17 mouse cellular contexts compared by ENCODE assay signal in genomic region chr5:116029071-116029470, GRCm38 (mm10). TPM values are rescaled to one million over a fixed set of nuclear protein-coding genes. Genes with fewer than 3 reads are reported as not detected.
A peak's percentile ranks its signal among the peaks of the same experiment; 100 is the strongest.
DNase-seq lines count a peak whose midpoint lies in the region; ATAC-seq and TF ChIP-seq lines count a peak whose summit lies in the region.
"Had no signal": no experiment of that assay in that cellular context is flagged by ENCODE, and none has a peak within 500 bp of the region (broad histone marks: within the 10 kb centered on the region; RNA-seq: fewer than 3 reads in every experiment).

No protein-coding gene starts in this region.

- ATAC-seq in liver, embryonic 12.5 days, result peak; percentile 53
- ATAC-seq in midbrain, embryonic 16.5 days, result no peak

- peaks cover 18% of the 10 kb centered on the region for H3K4me1 ChIP-seq in heart, embryonic 10.5 days
- no peaks in the 10 kb centered on the region for H3K4me1 ChIP-seq in heart, adult 2 months (ENCODE audit: control insufficient read depth, insufficient read depth, low read length)
- peaks cover 70% of the 10 kb centered on the region for H3K4me1 ChIP-seq in liver, embryonic 12.5 days
- H3K4me1 ChIP-seq in thymus, adult 2 months (replicated peaks; ENCODE audit: control insufficient read depth, insufficient read depth, low read length), result peaks cover 23% of the 10 kb centered on the region
- peaks cover 8% of the 10 kb centered on the region for H3K4me1 ChIP-seq in midbrain, embryonic 16.5 days (ENCODE audit: control insufficient read depth, insufficient read depth, low read length)

- WGBS in heart, embryonic 10.5 days, result 38% methylated on average over 7 of the region's 7 CpGs
- 27% methylated on average over 7 of the region's 7 CpGs for WGBS in heart, adult 2 months
- WGBS in liver, embryonic 12.5 days (ENCODE audit: insufficient replicate concordance), result 6% methylated on average over 7 of the region's 7 CpGs
- 8% methylated on average over 7 of the region's 7 CpGs for WGBS in thymus, adult 2 months
- WGBS in midbrain, embryonic 16.5 days, result 78% methylated on average over 7 of the region's 7 CpGs

- TF ChIP-seq EP300 in heart, adult 2 months (IDR thresholded peaks at IDR 0.05; ENCODE audit: insufficient read depth, low read depth, low read length), result no peak

- no peaks in the 10 kb centered on the region for H3K79me2 ChIP-seq in heart, adult 2 months (replicated peaks; ENCODE audit: control insufficient read depth, insufficient read depth, low read length)

- no peak for TF ChIP-seq CTCF in heart, adult 2 months (IDR thresholded peaks at IDR 0.05)
- no peak for TF ChIP-seq CTCF in thymus, adult 2 months (IDR thresholded peaks at IDR 0.05; ENCODE audit: borderline replicate concordance, control insufficient read depth, extremely low read depth, insufficient read depth, low read length, poor library complexity)

- H3K27ac ChIP-seq in heart, embryonic 10.5 days, result 0 out of 2 replicates have a peak overlapping the region, but pooled peaks have one; percentile 36
- no peak overlapping the region for H3K27ac ChIP-seq in heart, adult 2 months
- peak overlapping the region; percentile 98 for H3K27ac ChIP-seq in liver, embryonic 12.5 days
- H3K27ac ChIP-seq in thymus, adult 2 months (ENCODE audit: control insufficient read depth, insufficient read depth, low read length), result peak overlapping the region; percentile 85
- no peak overlapping the region for H3K27ac ChIP-seq in midbrain, embryonic 16.5 days (ENCODE audit: low read length)
- H3K27ac ChIP-seq: forebrain, embryonic 12.5 days; neural tube, embryonic 12.5 days had no signal

- TF ChIP-seq POLR2A in heart, adult 2 months (IDR thresholded peaks at IDR 0.05; ENCODE audit: insufficient read depth, low read depth, low read length), result no peak
- no peak for TF ChIP-seq POLR2A in thymus, adult 2 months (IDR thresholded peaks at IDR 0.05; ENCODE audit: control insufficient read depth, extremely low read depth, insufficient read depth, low read length, poor library complexity)

- intact Hi-C loops in heart, adult 2 months (cut with DNase I), result loop anchor here (10.0 kb wide), 1 partner anchor 374 kb away; no protein-coding TSS in a partner anchor

- no peak for DNase-seq in heart, embryonic 10.5 days (ENCODE audit: low spot score)
- no peak for DNase-seq in heart, adult 2 months
- peak; percentile 98 for DNase-seq in MEL-GATA-1-ER (ENCODE audit: extremely low read depth, low read depth)
- peak; percentile 73 for DNase-seq in thymus, adult 2 months
- DNase-seq in retina, postnatal 1 day, result no peak
- DNase-seq in MN1 (ENCODE audit: low spot score), result no peak
- DNase-seq: cerebellum, postnatal 36 days; gastrocnemius, postnatal 36 days; kidney, postnatal 36 days; lung, postnatal 4 days; right cerebral cortex, adult 18-20 months had no signal

- no peak overlapping the region for H3K4me3 ChIP-seq in heart, embryonic 10.5 days
- H3K4me3 ChIP-seq in heart, adult 2 months, result no peak overlapping the region
- peak overlapping the region; percentile 17 for H3K4me3 ChIP-seq in liver, embryonic 12.5 days
- peak overlapping the region; percentile 48 for H3K4me3 ChIP-seq in thymus, adult 2 months (ENCODE audit: control insufficient read depth, insufficient read depth, low read length)
- no peak overlapping the region for H3K4me3 ChIP-seq in midbrain, embryonic 16.5 days (ENCODE audit: low read depth, low read length)
- H3K4me3 ChIP-seq: forebrain, embryonic 12.5 days; neural tube, embryonic 12.5 days had no signal

- peak overlapping the region; percentile 58 for H3K4me2 ChIP-seq in liver, embryonic 12.5 days
- no peak overlapping the region for H3K4me2 ChIP-seq in midbrain, embryonic 16.5 days (ENCODE audit: low read length)
- H3K4me2 ChIP-seq: forebrain, embryonic 12.5 days; neural tube, embryonic 12.5 days had no signal

- no peaks in the 10 kb centered on the region for H3K36me3 ChIP-seq in heart, embryonic 10.5 days
- no peaks in the 10 kb centered on the region for H3K36me3 ChIP-seq in heart, adult 2 months (ENCODE audit: control insufficient read depth, insufficient read depth, low read length)
- H3K36me3 ChIP-seq in liver, embryonic 12.5 days, result no peaks in the 10 kb centered on the region
- no peaks in the 10 kb centered on the region for H3K36me3 ChIP-seq in thymus, adult 2 months (ENCODE audit: control insufficient read depth, insufficient read depth, low read length)
- H3K36me3 ChIP-seq in midbrain, embryonic 16.5 days (ENCODE audit: control insufficient read depth, insufficient read depth, low read length), result no peaks in the 10 kb centered on the region
- H3K36me3 ChIP-seq: forebrain, embryonic 12.5 days; neural tube, embryonic 12.5 days had no signal

- no peaks in the 10 kb centered on the region for H3K27me3 ChIP-seq in heart, embryonic 10.5 days (ENCODE audit: insufficient read depth, poor library complexity, severe bottlenecking)
- H3K27me3 ChIP-seq in heart, adult 2 months (ENCODE audit: control insufficient read depth, insufficient read depth, low read length), result no peaks in the 10 kb centered on the region
- H3K27me3 ChIP-seq in liver, embryonic 12.5 days (replicated peaks), result peaks cover 13% of the 10 kb centered on the region
- no peaks in the 10 kb centered on the region for H3K27me3 ChIP-seq in thymus, adult 2 months (ENCODE audit: control insufficient read depth, insufficient read depth, low read length)
- no peaks in the 10 kb centered on the region for H3K27me3 ChIP-seq in midbrain, embryonic 16.5 days (ENCODE audit: control insufficient read depth, insufficient read depth, low read depth, low read length)

- H3K9me3 ChIP-seq in heart, embryonic 10.5 days, result no peaks in the 10 kb centered on the region
- H3K9me3 ChIP-seq in liver, embryonic 12.5 days (replicated peaks), result no peaks in the 10 kb centered on the region
- H3K9me3 ChIP-seq in midbrain, embryonic 16.5 days (replicated peaks; ENCODE audit: control insufficient read depth, low read length, poor library complexity, severe bottlenecking), result no peaks in the 10 kb centered on the region
- H3K9me3 ChIP-seq: forebrain, embryonic 12.5 days; neural tube, embryonic 12.5 days had no signal

- H3K9ac ChIP-seq in heart, adult 2 months (ENCODE audit: low read depth, low read length), result no peak overlapping the region
- peak overlapping the region; percentile 58 for H3K9ac ChIP-seq in liver, embryonic 12.5 days
- no peak overlapping the region for H3K9ac ChIP-seq in midbrain, embryonic 16.5 days (ENCODE audit: low read depth, low read length)
- H3K9ac ChIP-seq: forebrain, embryonic 12.5 days; neural tube, embryonic 12.5 days had no signal

RNA-seq across cellular contexts. Expression of gene Prkab1, which starts 4.8 kb away (rescaled TPM):
- polyA plus RNA-seq in heart, embryonic 10.5 days (2016; fragmentation: Nextera tagmentation; extraction: Ambion mirVana), result 69.3 and 74.1 TPM in 2 replicates
- total RNA-seq in heart, adult 2 months (2021), result 10 to 100 TPM; 50.6 to 55.5 TPM
- 64.8 and 69.7 TPM in 2 replicates for polyA plus RNA-seq in heart, adult 2 months (2012; rRNA removed)
- polyA plus RNA-seq in liver, embryonic 12.5 days (2016; fragmentation: Nextera tagmentation; extraction: Ambion mirVana), result 106 and 110 TPM in 2 replicates
- polyA plus RNA-seq in thymus, adult 2 months (2012; rRNA removed), result 102 and 109 TPM in 2 replicates
- 48.4 and 50.0 TPM in 2 replicates for polyA plus RNA-seq in midbrain, embryonic 16.5 days (2015; fragmentation: Nextera tagmentation; extraction: Ambion mirVana)

RNA-seq across cellular contexts. Expression of gene Tmem233, which starts 54.0 kb away (rescaled TPM):
- not detected in 2 replicates for polyA plus RNA-seq in heart, embryonic 10.5 days (2016; fragmentation: Nextera tagmentation; extraction: Ambion mirVana)
- not detected for total RNA-seq in heart, adult 2 months (2021)
- not detected in 2 replicates for polyA plus RNA-seq in heart, adult 2 months (2012; rRNA removed)
- polyA plus RNA-seq in liver, embryonic 12.5 days (2016; fragmentation: Nextera tagmentation; extraction: Ambion mirVana), result not detected in 2 replicates
- 0.05 TPM in 1 of 2 replicates, not detected in the other for polyA plus RNA-seq in thymus, adult 2 months (2012; rRNA removed)
- polyA plus RNA-seq in midbrain, embryonic 16.5 days (2015; fragmentation: Nextera tagmentation; extraction: Ambion mirVana), result not detected in 2 replicates
- total RNA-seq: left cerebral cortex, postnatal 25 days had no signal
- polyA plus RNA-seq: forebrain, embryonic 12.5 days; neural tube, embryonic 12.5 days; testis, adult 2 months had no signal

Comparison
In these comparisons a context has a peak if more than half of its experiments do, and no peak if none do; other contexts are left out.
1. H3K27ac ChIP-seq: peak in heart, embryonic 10.5 days (single experiment), liver, embryonic 12.5 days (single experiment) and thymus, adult 2 months (single experiment); none in heart, adult 2 months (single experiment) and midbrain, embryonic 16.5 days (single experiment).
2. DNase-seq: peak in MEL-GATA-1-ER (single experiment) and thymus, adult 2 months (single experiment); none in heart, embryonic 10.5 days (single experiment), heart, adult 2 months (0 of 2), retina, postnatal 1 day (single experiment) and MN1 (single experiment).
3. H3K4me3 ChIP-seq: peak in liver, embryonic 12.5 days (single experiment) and thymus, adult 2 months (single experiment); none in heart, embryonic 10.5 days (single experiment), heart, adult 2 months (single experiment) and midbrain, embryonic 16.5 days (single experiment).